Mouse (Mus musculus): ENCODE measurements around the gene Srpk2. TPM values are rescaled to one million over a fixed set of nuclear protein-coding genes. Genes with fewer than 3 reads are reported as not detected.
"Not testable (repeated sequence)": the region's sequence is repeated elsewhere in the genome, so short reads cannot be mapped to it uniquely, and the experiment has no call there.

Srpk2 gene
- polyA plus RNA-seq, 1 experiment, result 66.9 TPM

- TF ChIP-seq CTCF (IDR thresholded peaks at IDR 0.05; ENCODE audit: borderline replicate concordance, insufficient read depth, low read length), result no peak
- TF ChIP-seq POLR2A (IDR thresholded peaks at IDR 0.05; ENCODE audit: low read depth, low read length), result no peak
- H3K27ac ChIP-seq (ENCODE audit: insufficient read depth, low read length), result no peak overlapping the region
- H3K4me1 ChIP-seq (ENCODE audit: control insufficient read depth, insufficient read depth, low read length), result 0 out of 2 replicates have a peak, but pooled peaks cover under 1% of the 10 kb centered on the region
- no peak overlapping the region for H3K4me3 ChIP-seq (ENCODE audit: insufficient read depth, low read length)
These were observed 33.9 kb downstream of the Srpk2 start for GRCm38 (mm10) chr5:23650504-23650903.

DNA sequence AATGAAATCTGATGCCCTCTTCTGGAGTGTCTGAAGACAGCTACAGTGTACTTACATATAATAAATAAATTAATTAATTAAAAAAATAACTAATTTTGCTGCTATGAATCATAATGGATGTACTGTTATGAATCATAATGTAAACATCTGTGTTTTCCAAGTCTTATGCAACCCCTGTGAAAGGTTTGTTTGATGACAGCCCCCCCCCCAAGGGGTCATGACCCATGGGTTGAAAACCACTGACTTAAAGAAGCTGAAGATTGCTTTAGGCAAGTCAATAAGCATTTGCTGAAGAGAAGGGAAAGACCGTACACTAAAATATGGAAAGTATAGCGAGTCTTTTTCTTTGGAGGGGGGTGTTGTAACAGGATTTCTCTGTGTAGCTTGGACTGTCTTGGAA is 35.2 kb downstream of the Srpk2 start:
- TF ChIP-seq CTCF (IDR thresholded peaks at IDR 0.05; ENCODE audit: borderline replicate concordance, insufficient read depth, low read length), result no peak
- no peak for TF ChIP-seq POLR2A (IDR thresholded peaks at IDR 0.05; ENCODE audit: low read depth, low read length)
- no peaks in the 10 kb centered on the region for H3K4me1 ChIP-seq (ENCODE audit: control insufficient read depth, insufficient read depth, low read length)

GRCm38 (mm10) chr5:23645671-23646070 is 38.7 kb downstream of the Srpk2 start:
- Histone ChIP-seq H3K4me3 (ENCODE audit: insufficient read depth, low read length) (no peak overlapping the region), H3K4me1 (ENCODE audit: control insufficient read depth, insufficient read depth, low read length) (no peaks in the 10 kb centered on the region), H3K27ac (ENCODE audit: insufficient read depth, low read length) (no peak overlapping the region)
- TF ChIP-seq POLR2A (IDR thresholded peaks at IDR 0.05; ENCODE audit: low read depth, low read length), result no peak
- no peak for TF ChIP-seq CTCF (IDR thresholded peaks at IDR 0.05; ENCODE audit: borderline replicate concordance, insufficient read depth, low read length)

More for the DNA sequence above, 35.2 kb downstream of the Srpk2 start:
- no peak overlapping the region for H3K4me3 ChIP-seq (ENCODE audit: insufficient read depth, low read length)
- no peak overlapping the region for H3K27ac ChIP-seq (ENCODE audit: insufficient read depth, low read length)

DNA sequence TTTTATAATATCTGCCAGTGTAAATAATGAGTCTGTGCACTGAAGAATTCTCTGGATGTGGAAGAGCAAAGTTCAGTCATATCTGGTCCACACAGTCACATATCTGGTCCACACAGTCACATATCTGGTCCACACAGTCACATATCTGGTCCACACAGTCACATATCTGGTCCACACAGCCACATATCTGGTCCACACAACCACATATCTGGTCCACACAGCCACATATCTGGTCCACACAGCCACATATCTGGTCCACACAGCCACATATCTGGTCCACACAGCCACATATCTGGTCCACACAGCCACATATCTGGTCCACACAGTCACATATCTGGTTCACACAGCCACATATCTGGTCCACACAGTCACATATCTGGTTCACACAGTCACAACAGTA is 45.2 kb downstream of the Srpk2 start:
- not testable (repeated sequence) for H3K4me1 ChIP-seq (ENCODE audit: control insufficient read depth, insufficient read depth, low read length); H3K4me3 ChIP-seq (ENCODE audit: insufficient read depth, low read length); H3K27ac ChIP-seq (ENCODE audit: insufficient read depth, low read length)

DNA sequence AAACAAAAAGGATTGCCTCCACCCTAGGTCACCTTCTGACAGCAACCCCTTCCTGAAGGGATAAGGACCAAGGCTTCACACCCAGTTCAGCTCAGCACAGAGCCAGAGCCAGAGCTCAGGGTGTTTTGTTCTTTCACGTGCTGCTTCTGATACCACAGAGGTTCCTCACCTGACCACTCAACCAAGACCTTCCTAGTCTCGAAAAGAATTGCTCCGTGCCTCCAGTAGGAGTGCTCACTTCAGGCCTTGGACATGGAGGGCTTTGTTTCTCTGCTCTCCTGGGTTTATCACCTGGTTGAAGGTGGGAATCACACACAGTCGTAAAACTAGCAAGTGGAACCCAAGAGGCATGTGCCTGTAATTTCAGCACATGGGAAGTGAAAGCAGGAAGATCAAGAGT is 46.4 kb downstream of the Srpk2 start:
- Histone ChIP-seq H3K4me1 (ENCODE audit: control insufficient read depth, insufficient read depth, low read length) (no peaks in the 10 kb centered on the region), H3K4me3 (ENCODE audit: insufficient read depth, low read length) (no peak overlapping the region), H3K27ac (ENCODE audit: insufficient read depth, low read length) (no peak overlapping the region)
- TF ChIP-seq POLR2A (IDR thresholded peaks at IDR 0.05; ENCODE audit: low read depth, low read length) (no peak), CTCF (IDR thresholded peaks at IDR 0.05; ENCODE audit: borderline replicate concordance, insufficient read depth, low read length) (no peak)

DNA sequence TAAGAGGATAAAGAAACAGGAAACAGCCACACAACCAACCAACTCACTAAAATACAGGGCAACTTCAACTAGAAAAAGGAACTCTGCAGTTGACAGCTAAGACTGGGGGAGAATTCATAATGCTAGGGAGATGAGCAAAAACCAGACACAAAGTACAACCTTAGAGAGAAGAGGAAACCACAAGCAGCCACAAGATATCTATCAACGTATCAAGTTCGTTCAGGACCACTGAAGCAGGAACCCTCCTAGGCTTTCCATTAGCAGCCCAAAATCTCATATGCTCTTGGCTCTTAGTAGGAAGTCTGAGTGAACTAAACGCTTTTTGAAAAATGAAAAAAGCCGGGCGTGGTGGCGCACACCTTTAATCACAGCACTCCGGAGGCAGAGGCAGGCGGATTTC is 47.1 kb downstream of the Srpk2 start:
- Histone ChIP-seq H3K27ac (ENCODE audit: insufficient read depth, low read length) (no peak overlapping the region), H3K4me1 (ENCODE audit: control insufficient read depth, insufficient read depth, low read length) (no peaks in the 10 kb centered on the region), H3K4me3 (ENCODE audit: insufficient read depth, low read length) (no peak overlapping the region)
- TF ChIP-seq POLR2A (IDR thresholded peaks at IDR 0.05; ENCODE audit: low read depth, low read length), result no peak
- TF ChIP-seq CTCF (IDR thresholded peaks at IDR 0.05; ENCODE audit: borderline replicate concordance, insufficient read depth, low read length), result no peak

DNA sequence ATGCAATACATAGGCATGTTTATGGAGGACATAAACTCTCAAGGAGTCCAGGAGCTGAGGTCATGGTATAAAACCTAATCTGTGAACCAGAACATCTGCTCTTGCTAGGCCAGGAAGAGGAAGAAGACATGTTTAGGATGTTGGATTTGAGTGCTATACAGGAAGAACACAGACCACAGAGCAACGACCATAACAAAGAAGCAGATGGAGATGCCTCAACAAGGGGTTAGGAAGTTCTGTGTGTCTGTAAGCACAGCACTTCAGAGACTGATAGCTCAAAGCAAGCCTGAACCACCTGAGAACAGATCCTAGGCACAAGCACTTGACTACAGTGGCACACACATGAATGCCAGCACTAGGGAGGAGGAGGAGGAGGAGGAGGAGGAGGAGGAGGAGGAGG is 52.9 kb downstream of the Srpk2 start:
- no peak for TF ChIP-seq CTCF (IDR thresholded peaks at IDR 0.05; ENCODE audit: borderline replicate concordance, insufficient read depth, low read length)
- TF ChIP-seq POLR2A (IDR thresholded peaks at IDR 0.05; ENCODE audit: low read depth, low read length), result no peak
- Histone ChIP-seq H3K4me1 (ENCODE audit: control insufficient read depth, insufficient read depth, low read length) (peaks cover 23% of the 10 kb centered on the region), H3K27ac (ENCODE audit: insufficient read depth, low read length) (no peak overlapping the region), H3K4me3 (ENCODE audit: insufficient read depth, low read length) (no peak overlapping the region)

DNA sequence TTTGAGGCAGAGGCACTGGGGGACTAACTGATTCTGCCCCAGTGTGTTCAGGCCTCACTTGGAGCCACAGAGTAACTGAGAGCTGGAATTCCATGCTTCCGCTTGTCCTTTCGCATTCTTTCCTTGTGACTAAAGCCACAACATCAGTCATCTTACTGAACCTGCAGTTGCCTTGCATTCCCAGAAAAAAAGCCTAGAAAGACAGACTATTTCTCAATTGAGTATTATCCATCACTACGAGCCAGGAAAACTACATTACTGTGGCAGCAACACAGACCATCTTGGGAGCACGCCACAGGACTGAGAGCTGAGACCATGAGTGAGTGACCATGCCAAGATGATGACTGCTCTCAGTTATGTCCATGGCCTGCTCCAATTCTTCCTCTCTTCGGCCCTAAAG is 57.2 kb downstream of the Srpk2 start:
- peak overlapping the region; percentile 72 for H3K27ac ChIP-seq (ENCODE audit: insufficient read depth, low read length)
- no peak overlapping the region for H3K4me3 ChIP-seq (ENCODE audit: insufficient read depth, low read length)
- H3K4me1 ChIP-seq (ENCODE audit: control insufficient read depth, insufficient read depth, low read length), result peaks cover 23% of the 10 kb centered on the region
- TF ChIP-seq CTCF (IDR thresholded peaks at IDR 0.05; ENCODE audit: borderline replicate concordance, insufficient read depth, low read length) (no peak), POLR2A (IDR thresholded peaks at IDR 0.05; ENCODE audit: low read depth, low read length) (no peak)

GRCm38 (mm10) chr5:23626173-23626572 is 58.2 kb downstream of the Srpk2 start:
- Histone ChIP-seq H3K27ac (ENCODE audit: insufficient read depth, low read length) (no peak overlapping the region), H3K4me1 (ENCODE audit: control insufficient read depth, insufficient read depth, low read length) (peaks cover 19% of the 10 kb centered on the region), H3K4me3 (ENCODE audit: insufficient read depth, low read length) (no peak overlapping the region)
- TF ChIP-seq POLR2A (IDR thresholded peaks at IDR 0.05; ENCODE audit: low read depth, low read length), result no peak
- no peak for TF ChIP-seq CTCF (IDR thresholded peaks at IDR 0.05; ENCODE audit: borderline replicate concordance, insufficient read depth, low read length)

GRCm38 (mm10) chr5:23620621-23621020 is 63.8 kb downstream of the Srpk2 start:
- TF ChIP-seq POLR2A (IDR thresholded peaks at IDR 0.05; ENCODE audit: low read depth, low read length), result no peak
- no peak for TF ChIP-seq CTCF (IDR thresholded peaks at IDR 0.05; ENCODE audit: borderline replicate concordance, insufficient read depth, low read length)
- Histone ChIP-seq H3K4me3 (ENCODE audit: insufficient read depth, low read length) (no peak overlapping the region), H3K27ac (ENCODE audit: insufficient read depth, low read length) (no peak overlapping the region), H3K4me1 (ENCODE audit: control insufficient read depth, insufficient read depth, low read length) (no peaks in the 10 kb centered on the region)

- H3K27ac ChIP-seq (ENCODE audit: insufficient read depth, low read length), result no peak overlapping the region
- H3K4me1 ChIP-seq (ENCODE audit: control insufficient read depth, insufficient read depth, low read length), result no peaks in the 10 kb centered on the region; the same call in 1 of the 2 replicates
- TF ChIP-seq POLR2A (IDR thresholded peaks at IDR 0.05; ENCODE audit: low read depth, low read length) (no peak), CTCF (IDR thresholded peaks at IDR 0.05; ENCODE audit: borderline replicate concordance, insufficient read depth, low read length) (no peak)
- H3K4me3 ChIP-seq (ENCODE audit: insufficient read depth, low read length), result no peak overlapping the region
These were observed 65.8 kb downstream of the Srpk2 start for GRCm38 (mm10) chr5:23618656-23619055.

All from embryonic fibroblast, embryonic 13.5 days (primary cell).